Mouse (Mus musculus) stomach, postnatal 0 days (tissue): ENCODE measurements around the gene Unc5a. TPM values are rescaled to one million over a fixed set of nuclear protein-coding genes. Genes with fewer than 3 reads are reported as not detected.

Source experiments
- ATAC-seq: fragments of 200-750 bp; cut with Nextera tagmentation; 2 replicates; pipeline ENCODE4 v1.8.0; 2017; ENCODE audit not compliant: low FRiP score, low TSS enrichment
- DNase-seq: peaks from one replicate; pipeline ENCODE4 v3.0.0-alpha.2; 2016; ENCODE audit warnings: low spot score
- H3K27ac ChIP-seq: fragments of 300-500 bp; sonication (generic); replicated peaks from 2 replicates; pipeline ENCODE4 v1.5.1; 2014; ENCODE audit warnings: mild to moderate bottlenecking, control low read depth
- H3K27me3 ChIP-seq: fragments of 300-500 bp; sonication (generic); 2 replicates; pipeline ENCODE4 v1.6.1; 2014; ENCODE audit warnings: low read length; ENCODE audit not compliant: control insufficient read depth, insufficient read depth
- H3K36me3 ChIP-seq: fragments of 300-500 bp; sonication (generic); 2 replicates; pipeline ENCODE4 v1.6.1; 2014; ENCODE audit warnings: low read length, mixed read lengths; ENCODE audit not compliant: control insufficient read depth, insufficient read depth
- H3K4me1 ChIP-seq: fragments of 300-500 bp; sonication (generic); replicated peaks from 2 replicates; pipeline ENCODE4 v1.6.1; 2014; ENCODE audit warnings: antibody characterized with exemption; ENCODE audit not compliant: control insufficient read depth, insufficient read depth
- H3K4me2 ChIP-seq: fragments of 300-500 bp; sonication (generic); replicated peaks from 2 replicates; pipeline ENCODE4 v1.6.1; 2014; ENCODE audit warnings: low read depth, mild to moderate bottlenecking, control low read depth, moderate library complexity
- H3K4me3 ChIP-seq: fragments of 300-500 bp; sonication (generic); 2 replicates; pipeline ENCODE4 v1.5.1; 2014; ENCODE audit warnings: low read depth, low read length, control low read depth
- H3K9ac ChIP-seq: fragments of 300-500 bp; sonication (generic); 2 replicates; pipeline ENCODE4 v1.6.1; 2014; ENCODE audit warnings: mild to moderate bottlenecking, low read length, control low read depth, mixed read lengths
- H3K9me3 ChIP-seq: fragments of 300-500 bp; sonication (generic); 2 replicates; pipeline ENCODE4 v1.6.1; 2016; ENCODE audit warnings: low read length; ENCODE audit not compliant: control insufficient read depth
- CTCF ChIP-seq: IDR thresholded peaks from 2 replicates; pipeline ENCODE4 v1.5.1; 2016; ENCODE audit warnings: antibody characterized with exemption, low read depth, mild to moderate bottlenecking, moderate library complexity
- EP300 ChIP-seq: optimal IDR thresholded peaks from 2 replicates; pipeline ENCODE3; 2016; ENCODE audit warnings: antibody characterized with exemption
- WGBS: fragments of 180-500 bp; shearing (Covaris S2); extraction: QIAGEN DNeasy Blood & Tissue Kit; methylation state at CpG from one replicate; pipeline ENCODE4 v1.1.7; 2014; 5-methylcytosine and 5-hydroxymethylcytosine counted together
- polyA plus RNA-seq: library from polyadenylated mRNA; unstranded; fragments of >200 nt; fragmentation: Nextera tagmentation; extraction: Ambion mirVana; gene quantifications from 2 replicates; pipeline ENCODE4 v1.2.1, GENCODE M21; 2015

Unc5a gene
- polyA plus RNA-seq, 1 experiment from 2014 or later: 0.89 TPM

DNA sequence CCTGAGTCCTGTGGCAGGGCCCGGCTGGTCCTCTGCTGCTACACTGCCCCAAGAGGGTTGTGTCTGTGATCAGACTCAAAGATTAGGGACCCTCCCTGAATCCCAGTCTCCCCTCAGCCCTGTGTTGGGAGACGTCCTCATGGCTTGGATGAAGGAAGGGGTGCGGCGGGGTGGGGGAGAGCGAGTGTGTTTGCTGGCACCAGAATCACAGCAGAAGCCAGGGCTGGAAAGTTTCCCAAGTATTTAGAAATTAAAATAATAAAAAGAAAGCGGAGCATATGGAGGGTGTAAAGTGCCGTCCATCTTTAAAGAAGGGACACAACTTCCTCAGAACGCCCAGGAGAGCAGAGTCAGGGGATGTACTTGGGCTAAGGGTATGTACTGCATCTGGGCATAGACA, 14.3 kb upstream of the Unc5a start:
- no peak for ATAC-seq
- Histone ChIP-seq H3K27me3 (no peaks in the 10 kb centered on the region), H3K4me3 (no peak overlapping the region), H3K4me1 (no peaks in the 10 kb centered on the region), H3K9me3 (no peaks in the 10 kb centered on the region), H3K36me3 (no peaks in the 10 kb centered on the region), H3K27ac (no peak overlapping the region), H3K9ac (no peak overlapping the region), H3K4me2 (no peak overlapping the region)
- no peak for DNase-seq
- 54% methylated on average over 8 of the region's 8 CpGs for WGBS
- no peak for TF ChIP-seq CTCF
- TF ChIP-seq EP300: no peak

DNA sequence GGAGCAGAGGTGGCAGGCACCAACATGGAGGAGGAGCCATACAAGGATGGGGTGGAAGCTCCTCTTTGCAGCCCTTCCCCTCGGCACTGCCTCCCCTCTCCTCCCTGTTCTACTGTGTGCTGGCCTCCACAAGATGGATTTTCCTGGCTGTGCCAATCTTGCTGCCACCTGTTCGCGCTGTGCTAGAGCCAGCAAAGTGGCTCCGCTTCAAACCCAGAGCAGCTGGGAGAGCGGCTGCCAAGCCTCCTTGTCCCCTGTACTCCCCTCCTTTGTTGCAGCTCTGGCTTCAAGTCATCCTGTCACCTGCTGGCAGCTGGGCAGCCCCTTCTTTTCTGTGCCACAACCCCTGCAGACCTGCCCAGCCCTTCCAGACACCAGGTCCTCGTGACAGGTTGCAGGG, 13.0 kb upstream of the Unc5a start:
- H3K9ac ChIP-seq: no peak overlapping the region
- H3K36me3 ChIP-seq: no peaks in the 10 kb centered on the region
- WGBS: 62% methylated on average over 6 of the region's 6 CpGs
- no peak overlapping the region for H3K4me2 ChIP-seq
- no peak for ATAC-seq
- TF ChIP-seq EP300 (no peak), CTCF (no peak)
- no peak for DNase-seq
- no peaks in the 10 kb centered on the region for H3K4me1 ChIP-seq
- H3K27me3 ChIP-seq: no peaks in the 10 kb centered on the region
- no peaks in the 10 kb centered on the region for H3K9me3 ChIP-seq
- no peak overlapping the region for H3K27ac ChIP-seq
- no peak overlapping the region for H3K4me3 ChIP-seq

DNA sequence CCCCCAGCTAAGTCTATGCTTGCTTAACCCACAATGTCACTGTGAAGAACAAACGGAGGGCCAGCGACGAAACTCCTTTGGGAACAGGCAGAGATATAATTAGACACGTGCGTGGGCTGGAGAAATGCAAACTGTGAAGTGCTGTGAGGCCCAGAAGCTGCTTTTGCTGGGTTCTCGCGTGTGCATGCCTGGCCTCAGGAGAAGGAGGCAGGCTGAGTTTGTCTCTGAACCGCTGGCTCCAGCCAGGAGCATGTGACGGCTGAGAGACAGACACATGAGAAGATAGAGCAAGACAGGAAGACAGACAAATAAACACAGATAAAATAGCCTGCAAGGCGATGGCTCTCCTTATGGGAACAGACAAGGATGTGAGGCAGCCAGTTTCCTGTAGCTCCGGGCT, 11.3 kb upstream of the Unc5a start:
- no peaks in the 10 kb centered on the region for H3K4me1 ChIP-seq
- H3K4me2 ChIP-seq: no peak overlapping the region
- H3K9me3 ChIP-seq: no peaks in the 10 kb centered on the region
- ATAC-seq (no peak), DNase-seq (no peak)
- 38% methylated on average over 11 of the region's 11 CpGs for WGBS
- H3K27me3 ChIP-seq: no peaks in the 10 kb centered on the region
- H3K9ac ChIP-seq: no peak overlapping the region
- no peak for TF ChIP-seq EP300
- TF ChIP-seq CTCF: no peak
- no peak overlapping the region for H3K27ac ChIP-seq
- H3K36me3 ChIP-seq: no peaks in the 10 kb centered on the region
- no peak overlapping the region for H3K4me3 ChIP-seq

DNA sequence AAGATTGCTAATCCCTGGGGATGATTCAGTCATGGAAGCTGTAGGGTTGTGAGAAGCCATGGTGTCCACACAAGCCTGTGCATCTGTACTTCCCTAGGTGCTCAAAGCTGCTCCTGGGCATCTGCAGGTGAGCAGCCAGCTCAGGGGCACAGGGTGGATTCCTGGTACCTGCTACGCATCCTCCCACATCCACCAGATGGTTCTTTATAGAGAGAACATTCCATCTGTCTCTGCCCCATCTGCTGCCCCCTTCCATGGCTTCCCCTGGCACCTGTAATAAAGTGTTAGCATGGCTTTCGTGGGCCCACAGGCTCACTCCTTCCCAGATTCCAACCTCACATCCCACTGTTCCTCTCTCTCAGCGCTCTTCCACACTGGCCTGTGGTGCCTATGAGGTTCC, 10.7 kb upstream of the Unc5a start:
- Histone ChIP-seq H3K4me3 (no peak overlapping the region), H3K36me3 (no peaks in the 10 kb centered on the region), H3K4me1 (no peaks in the 10 kb centered on the region), H3K9me3 (no peaks in the 10 kb centered on the region), H3K9ac (no peak overlapping the region), H3K27ac (no peak overlapping the region), H3K27me3 (no peaks in the 10 kb centered on the region), H3K4me2 (no peak overlapping the region)
- DNase-seq: no peak
- 77% methylated on average over 3 of the region's 3 CpGs for WGBS
- no peak for TF ChIP-seq CTCF
- no peak for TF ChIP-seq EP300
- ATAC-seq: no peak

DNA sequence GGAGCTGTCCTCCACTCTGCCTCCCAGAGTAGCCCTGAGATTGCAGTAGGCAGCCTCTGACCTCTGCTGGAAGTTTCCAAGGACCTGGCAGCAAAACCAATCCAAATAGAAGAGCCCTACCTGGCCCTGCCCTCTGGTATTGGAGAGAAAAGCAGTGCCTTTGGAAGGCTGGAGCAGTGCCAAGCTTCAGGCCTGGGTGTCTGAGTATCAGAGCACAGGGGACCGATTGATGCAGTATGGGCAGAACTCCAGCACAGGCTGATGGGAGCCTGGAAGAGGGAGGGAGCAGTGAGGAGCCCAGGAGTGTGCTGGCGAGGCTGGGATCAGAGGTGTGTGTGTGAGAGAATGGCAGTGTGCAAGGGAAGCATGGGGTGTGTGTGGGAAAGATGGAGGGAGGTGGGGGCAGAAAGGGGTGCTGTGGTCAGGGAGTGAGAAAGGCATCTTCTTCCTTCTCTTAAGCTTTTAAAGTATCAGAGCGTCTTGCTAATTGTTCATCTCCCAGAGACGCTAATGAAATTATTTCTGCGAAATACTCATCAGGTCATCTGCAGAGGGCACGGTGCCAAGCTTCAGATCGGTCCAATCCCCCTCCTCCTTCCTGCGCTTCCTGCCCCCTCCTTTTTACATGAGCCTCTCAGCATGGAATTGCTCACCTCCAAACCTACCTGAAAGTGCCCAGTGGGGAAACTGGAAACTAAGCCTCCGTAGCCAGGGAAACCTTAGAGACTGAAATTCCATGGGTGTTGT, 4.6 kb upstream of the Unc5a start:
- Histone ChIP-seq H3K9me3 (no peaks in the 10 kb centered on the region), H3K4me3 (no peak overlapping the region), H3K4me1 (peaks cover 2% of the 10 kb centered on the region; the same call in 1 of the 2 replicates), H3K27ac (no peak overlapping the region), H3K36me3 (no peaks in the 10 kb centered on the region), H3K4me2 (no peak overlapping the region), H3K9ac (no peak overlapping the region), H3K27me3 (peaks cover 3% of the 10 kb centered on the region; the same call in 1 of the 2 replicates)
- no peak for DNase-seq
- TF ChIP-seq CTCF: no peak
- TF ChIP-seq EP300: no peak
- WGBS: 33% methylated on average over 9 of the region's 9 CpGs
- ATAC-seq: no peak

DNA sequence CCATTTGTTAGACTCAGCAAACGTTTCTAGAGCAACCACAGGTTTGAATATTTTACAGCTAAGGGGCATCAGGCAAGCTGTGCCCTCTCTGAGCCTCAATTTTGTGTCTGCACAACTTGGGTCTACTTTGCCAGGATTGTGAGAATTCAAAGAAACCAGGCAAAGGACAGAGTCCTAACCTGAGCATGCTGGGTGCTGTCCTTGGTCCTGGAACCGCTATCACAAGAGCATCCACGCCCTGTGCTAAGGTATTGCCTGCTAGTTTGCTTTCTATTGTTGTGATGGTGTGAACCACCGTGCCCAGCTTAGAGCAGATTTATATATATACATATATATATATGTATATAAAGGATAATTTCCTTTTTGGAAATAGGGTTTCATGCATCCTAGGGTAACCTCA, 3.9 kb upstream of the Unc5a start:
- H3K27me3 ChIP-seq: peaks cover 3% of the 10 kb centered on the region; the same call in 1 of the 2 replicates
- no peaks in the 10 kb centered on the region for H3K9me3 ChIP-seq
- DNase-seq: peak; percentile 61
- H3K36me3 ChIP-seq: no peaks in the 10 kb centered on the region
- ATAC-seq: no peak
- no peak overlapping the region for H3K4me2 ChIP-seq
- 5% methylated on average over 4 of the region's 4 CpGs for WGBS
- H3K4me3 ChIP-seq: no peak overlapping the region
- TF ChIP-seq CTCF (no peak), EP300 (no peak)
- peaks cover 3% of the 10 kb centered on the region; the same call in 1 of the 2 replicates for H3K4me1 ChIP-seq
- no peak overlapping the region for H3K27ac ChIP-seq
- H3K9ac ChIP-seq: no peak overlapping the region
